Mouse (Mus musculus): ENCODE results near the gene Fam196b.

The Fam196b gene

DNA sequence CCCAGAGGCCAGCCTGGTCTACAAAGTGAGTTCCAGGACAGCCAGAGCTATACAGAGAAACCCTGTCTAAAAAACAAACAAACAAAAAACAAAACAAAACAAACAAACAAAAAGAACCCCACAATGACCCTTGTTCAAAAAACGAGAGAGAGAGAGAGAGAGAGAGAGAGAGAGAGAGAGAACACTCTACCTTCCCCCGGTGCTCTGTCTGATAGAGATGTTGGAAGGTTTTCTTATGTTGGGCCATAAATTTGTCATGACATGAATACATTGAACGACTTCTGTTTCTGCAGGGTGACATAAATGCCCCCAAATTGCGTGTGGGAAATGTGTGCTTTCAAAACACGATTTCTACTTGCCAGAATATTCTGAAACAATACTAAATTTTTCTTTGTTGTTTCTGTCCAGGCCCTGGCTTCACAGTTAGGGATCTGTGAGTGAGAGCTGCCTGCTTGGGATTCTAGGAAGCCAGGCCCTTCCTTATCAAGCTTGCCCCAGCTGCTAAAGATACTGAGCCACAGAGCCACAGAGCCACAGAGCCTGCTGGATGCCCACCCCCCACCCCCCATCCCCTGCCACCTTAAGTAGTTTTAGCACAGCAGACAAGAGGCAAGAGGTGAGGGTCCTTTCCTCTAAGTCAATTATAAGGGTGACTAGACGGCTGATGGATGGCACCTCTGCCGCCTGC is 17.9 kb downstream of the Fam196b start:
- DNase-seq (ENCODE audit: low spot score) = no peak

DNA sequence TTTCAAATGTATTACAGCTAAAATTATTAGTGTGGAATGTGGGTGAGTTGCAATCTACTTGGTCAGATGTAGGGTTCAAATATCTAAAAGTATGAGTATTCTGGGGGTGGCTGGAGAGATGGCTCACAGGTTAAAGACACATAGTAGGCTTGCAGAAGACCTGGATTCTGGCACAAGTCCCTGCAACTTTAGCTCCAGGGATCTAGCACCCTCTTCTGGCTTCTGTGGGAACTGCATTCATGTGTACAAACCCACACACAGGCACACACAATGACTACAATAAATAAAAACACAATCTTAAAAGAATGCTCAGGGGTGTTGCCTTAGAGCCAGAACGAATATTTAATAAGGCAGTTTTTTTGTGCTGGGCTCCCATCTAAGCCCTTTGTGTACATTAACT is 23.3 kb downstream of the Fam196b start:
- no peak for DNase-seq (ENCODE audit: low spot score)

DNA sequence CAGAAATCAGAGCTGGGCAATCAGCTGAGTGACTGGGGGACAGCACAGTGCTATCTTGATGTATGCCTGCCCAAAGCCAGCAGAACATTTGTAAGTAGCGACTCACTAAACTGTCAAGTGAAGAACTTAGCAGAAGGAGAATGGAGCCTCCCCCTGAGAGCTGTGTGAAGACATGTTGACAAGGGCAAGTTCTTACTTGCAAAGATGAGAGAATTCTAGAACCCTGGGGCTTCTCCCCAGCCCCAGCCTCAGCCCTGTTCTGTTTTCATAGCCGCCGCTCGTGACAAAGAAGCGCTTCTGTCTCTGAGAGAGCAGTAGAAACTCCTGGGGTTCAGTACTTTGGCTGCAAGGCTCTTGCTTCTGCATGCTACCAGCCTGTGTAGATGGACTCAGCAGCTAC is 25.1 kb downstream of the Fam196b start:
- no peak for DNase-seq (ENCODE audit: low spot score)

DNA sequence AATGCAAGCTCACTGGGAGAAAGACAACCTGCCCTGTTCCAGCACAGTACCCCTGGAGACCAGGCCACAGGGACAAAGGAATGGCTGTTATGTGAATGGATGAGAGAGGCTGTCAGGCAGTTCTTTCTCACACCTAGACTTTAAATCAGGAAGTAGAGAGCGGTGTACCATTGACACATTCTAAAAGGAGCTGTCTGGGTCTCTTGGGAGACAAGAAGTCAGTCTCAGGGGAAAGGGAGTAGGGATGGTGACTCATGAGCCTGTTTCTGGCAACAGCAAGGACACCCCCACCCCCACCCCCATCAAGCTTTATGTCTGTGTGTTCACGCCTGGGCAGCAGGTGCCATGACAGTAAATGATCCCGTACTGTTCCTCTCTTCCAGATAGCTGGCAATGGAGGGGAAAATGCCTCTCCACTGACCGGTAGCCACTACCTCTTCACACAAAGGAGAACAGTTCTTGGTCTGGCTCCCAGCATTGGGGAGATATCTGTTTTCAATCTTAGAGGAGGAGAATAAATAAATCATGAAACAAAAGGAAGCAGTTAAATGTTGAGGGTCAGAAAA is 29.2 kb downstream of the Fam196b start:
- DNase-seq (ENCODE audit: low spot score) = peak; percentile 70

DNA sequence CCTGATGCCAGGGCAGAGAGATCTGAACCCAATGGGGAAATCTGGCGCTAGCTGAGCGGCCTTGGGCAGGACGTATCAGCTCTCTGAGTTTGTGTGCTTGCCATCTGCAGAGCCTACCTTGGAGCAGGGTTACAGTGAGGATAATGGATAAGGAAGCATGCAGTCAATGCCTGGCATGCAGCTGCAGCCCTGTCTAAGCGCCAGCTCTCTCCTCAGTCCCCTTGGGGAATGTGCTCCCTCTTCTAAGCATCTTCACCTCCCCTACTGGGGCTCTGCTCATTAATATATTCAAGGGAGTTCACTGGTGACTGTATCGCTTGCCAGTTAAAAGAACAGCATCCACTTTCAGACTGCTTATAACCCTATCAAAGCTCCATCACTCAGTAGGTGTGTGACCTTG is 29.7 kb downstream of the Fam196b start:
- DNase-seq (ENCODE audit: low spot score) = peak; percentile 69

DNA sequence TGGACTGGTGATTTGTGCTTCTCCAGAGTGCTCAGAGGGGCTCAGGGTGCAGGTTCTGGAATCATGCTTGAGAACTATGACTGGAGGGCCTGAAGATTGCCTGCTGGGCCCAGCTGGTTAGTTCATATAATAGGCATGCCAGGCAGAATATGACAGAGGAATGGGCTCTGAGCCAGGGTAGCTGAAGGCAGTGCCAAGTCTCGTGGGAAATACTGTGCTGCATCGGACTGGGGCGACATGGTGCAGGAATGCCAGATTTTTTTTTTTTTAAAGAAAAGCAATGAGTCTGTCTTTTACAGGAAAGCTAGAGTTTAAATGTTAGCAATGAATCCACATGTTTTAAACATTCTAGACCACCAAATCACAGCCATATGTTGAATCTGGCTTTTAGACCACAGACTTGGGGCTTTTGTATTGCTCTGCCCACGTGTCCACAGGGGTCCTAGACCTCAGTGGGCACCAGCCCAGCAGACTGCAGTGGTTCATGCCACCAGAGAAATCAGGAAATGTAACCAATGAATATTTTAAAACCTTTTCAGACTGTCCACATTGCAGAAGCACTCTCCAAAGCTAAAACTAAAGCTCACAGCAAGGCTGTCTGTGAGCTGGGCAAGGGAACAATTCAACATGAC is 33.8 kb downstream of the Fam196b start:
- DNase-seq (ENCODE audit: low spot score) = peak; percentile 85

DNA sequence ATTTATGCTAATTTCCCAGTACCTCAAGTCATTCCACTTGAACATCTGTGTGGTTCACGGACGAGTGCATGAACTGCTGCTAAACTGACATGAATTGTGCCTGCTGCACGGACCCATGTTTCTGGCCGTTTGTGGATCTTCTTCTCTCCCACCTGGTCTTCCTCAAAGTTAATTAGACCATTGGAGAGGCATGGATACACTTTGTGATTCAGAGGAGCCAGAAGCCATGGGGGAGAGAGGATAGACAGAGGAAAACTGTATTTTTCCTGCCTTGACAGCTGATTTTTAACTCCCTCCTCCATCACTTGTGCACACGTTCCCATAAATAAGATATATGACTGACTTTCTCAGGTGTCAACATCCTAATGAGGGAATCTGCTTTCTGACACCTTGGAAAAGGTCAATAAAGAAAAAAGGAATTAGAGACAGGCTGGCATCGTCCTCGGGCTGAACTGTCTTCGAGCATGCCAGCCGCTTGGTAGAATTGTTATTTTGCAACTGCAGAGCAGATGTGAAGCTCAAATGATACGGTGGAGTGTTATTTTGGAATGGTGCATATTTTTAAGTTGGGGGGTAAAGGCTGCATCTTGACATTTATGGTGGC is 34.9 kb downstream of the Fam196b start:
- DNase-seq (ENCODE audit: low spot score) = no peak

DNA sequence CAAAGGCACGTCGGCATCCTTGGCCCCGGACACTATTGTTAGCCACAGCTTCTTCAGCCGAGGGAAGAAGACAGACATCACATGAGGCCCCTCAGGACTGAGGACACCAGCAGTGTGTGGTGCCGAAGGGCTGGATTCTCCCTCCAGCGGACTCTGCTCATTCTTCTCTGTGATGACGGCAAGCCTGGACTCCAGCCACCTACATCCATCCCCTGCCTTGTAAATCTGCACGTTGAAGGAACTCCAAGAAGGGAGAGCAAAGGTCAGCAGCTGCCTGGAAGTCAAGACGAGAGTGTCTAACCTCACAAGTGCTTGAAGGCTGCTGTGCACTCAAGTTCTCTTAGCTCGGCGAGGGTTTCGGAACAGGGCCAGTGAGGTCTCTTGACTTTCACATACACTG is 40.8 kb downstream of the Fam196b start:
- no peak for DNase-seq (ENCODE audit: low spot score)

DNA sequence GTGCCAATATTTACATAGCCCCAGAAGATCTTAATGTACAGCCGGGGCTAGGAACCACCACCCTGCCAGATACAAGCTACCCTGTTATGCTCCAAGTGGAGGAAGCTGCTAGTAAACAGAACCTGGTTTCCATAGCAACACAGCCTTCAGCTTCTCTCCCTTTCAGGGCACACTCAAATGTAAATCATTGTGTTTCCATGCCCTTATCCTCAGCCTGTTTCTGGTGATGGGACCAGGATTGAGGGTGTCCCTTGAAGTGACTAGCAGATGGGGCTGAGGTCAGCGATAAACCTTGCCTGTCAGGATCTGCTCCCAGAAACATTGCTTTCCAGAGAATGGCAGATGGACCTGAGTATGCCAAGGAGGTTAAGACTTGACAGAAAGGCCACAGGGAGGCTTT is 41.5 kb downstream of the Fam196b start:
- DNase-seq (ENCODE audit: low spot score) = no peak

DNA sequence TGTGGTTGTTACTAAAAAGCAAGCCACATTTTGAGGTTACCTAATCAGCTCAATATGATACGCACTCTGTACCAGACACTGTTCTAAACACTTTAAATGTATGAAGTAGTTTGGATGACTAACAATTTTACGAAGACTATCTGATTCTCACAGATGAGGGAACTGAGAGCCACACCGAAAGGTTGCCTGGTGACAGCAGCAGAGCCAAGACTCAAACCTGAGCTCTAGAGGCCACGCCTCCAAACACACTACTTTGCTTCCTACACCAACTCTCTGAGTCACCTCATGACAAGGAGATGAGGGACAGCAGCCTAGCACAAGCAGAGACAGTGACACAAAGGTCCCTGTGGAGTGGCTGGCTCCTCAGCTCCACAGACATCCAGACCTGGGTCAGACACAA is 57.6 kb downstream of the Fam196b start:
- no peak for DNase-seq (ENCODE audit: low spot score)

DNA sequence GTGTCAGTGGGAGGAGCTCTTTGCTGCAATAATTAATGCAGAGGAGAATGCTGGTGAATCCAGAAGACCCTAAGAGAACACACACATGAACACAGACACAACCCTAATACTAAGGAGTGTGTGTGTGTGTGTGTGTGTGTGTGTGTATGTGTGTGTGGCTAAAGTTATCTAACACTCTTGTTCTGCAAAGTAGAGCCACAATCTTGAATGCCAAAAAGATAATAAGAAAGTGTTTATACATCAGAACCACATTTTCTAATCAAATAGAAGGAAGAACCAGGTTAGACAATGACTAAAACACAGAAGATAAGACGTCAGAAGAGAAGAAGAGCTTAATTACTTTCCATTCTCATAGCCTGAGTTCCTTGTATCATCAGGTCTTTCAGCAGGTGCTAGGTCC is 60.9 kb downstream of the Fam196b start:
- DNase-seq (ENCODE audit: low spot score) = no peak

DNA sequence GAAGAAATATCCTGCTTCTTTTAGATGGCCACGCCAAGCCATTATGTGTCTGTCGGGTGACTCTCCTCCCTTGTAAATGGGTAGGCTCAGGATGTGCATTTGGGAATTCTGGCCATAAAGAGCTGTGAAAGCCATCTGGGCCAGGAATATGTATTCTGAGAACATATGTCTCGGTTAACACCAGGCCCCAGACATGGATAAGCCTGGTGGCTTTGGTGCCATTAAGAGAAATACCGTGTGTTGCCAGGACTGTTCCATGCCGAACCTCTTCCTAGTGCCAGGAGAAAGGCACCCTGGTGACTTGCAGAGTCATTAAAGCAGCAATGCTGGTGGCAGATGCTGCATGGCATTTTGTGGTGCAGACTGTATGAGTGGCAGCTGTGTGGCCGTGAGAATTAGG is 63.0 kb downstream of the Fam196b start:
- no peak for DNase-seq (ENCODE audit: low spot score)

DNA sequence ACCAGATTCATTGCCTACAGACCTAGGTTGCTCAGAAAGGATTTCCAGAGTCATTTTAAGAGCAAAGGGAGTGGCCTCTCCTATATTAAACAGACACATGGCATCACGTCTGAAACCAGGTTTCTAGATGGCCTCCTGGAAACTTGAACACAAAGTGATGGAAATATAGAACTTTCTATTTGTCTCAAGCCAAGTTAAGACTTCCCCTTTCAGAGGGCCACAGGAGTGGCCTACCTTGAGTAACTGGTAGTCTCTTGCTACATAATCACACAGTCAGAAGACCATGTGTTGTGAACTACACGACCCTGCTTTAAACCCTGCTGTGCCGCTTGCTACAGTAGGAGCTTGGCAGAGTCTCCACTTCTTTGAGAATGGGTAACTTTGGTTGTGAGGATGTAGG is 68.9 kb downstream of the Fam196b start:
- DNase-seq (ENCODE audit: low spot score) = no peak

DNA sequence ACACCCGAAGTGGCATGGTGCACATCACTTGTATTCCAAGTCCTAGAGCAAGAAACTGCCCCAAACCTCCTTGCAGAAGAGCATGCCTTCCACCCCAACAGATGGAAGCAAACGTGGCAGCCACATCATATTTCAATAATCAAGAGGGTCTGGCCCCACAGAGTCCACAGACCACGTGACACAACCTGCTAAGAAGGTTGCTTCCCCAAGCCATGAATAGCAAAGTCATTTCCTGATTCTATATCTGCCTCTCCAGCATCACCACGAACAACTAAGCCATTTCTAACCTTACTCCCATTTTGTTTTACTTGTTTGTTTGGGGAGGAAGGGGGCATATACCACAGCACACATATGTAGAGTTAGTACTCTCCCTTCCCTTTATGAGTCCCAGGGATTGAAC is 69.6 kb downstream of the Fam196b start:
- DNase-seq (ENCODE audit: low spot score) = no peak

DNA sequence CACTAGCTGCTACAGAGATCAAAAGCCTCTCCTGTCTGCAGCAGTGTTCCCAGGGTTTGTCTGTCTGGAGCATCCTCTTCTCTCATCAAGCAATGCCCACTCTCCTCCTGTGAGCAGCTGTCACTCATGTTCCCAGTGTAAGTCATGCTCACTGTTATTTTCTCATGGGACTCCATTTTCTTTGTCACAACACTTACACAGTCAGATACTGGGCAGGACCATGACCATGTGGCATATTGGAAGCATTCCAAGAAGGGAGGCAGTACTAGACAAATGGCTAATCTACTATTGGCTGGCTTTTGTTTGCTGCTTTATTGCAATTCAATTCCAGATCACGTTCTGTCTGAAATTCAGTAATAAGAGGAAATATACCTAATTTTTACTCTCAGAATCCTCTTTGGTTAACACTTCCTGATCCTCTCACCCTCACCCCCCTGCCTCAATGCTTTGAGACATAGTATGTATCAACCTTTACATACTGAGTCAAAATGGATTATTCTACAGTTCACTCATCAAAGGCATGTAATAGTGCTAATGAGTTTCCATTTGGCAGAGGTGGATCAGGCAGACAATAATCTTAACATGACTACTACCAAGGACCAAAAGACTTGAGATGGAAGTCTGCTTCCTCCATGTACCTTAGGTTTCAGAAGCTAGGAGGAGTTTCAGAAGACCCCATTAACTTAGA is 70.5 kb downstream of the Fam196b start:
- DNase-seq (ENCODE audit: low spot score) = peak; percentile 30

DNA sequence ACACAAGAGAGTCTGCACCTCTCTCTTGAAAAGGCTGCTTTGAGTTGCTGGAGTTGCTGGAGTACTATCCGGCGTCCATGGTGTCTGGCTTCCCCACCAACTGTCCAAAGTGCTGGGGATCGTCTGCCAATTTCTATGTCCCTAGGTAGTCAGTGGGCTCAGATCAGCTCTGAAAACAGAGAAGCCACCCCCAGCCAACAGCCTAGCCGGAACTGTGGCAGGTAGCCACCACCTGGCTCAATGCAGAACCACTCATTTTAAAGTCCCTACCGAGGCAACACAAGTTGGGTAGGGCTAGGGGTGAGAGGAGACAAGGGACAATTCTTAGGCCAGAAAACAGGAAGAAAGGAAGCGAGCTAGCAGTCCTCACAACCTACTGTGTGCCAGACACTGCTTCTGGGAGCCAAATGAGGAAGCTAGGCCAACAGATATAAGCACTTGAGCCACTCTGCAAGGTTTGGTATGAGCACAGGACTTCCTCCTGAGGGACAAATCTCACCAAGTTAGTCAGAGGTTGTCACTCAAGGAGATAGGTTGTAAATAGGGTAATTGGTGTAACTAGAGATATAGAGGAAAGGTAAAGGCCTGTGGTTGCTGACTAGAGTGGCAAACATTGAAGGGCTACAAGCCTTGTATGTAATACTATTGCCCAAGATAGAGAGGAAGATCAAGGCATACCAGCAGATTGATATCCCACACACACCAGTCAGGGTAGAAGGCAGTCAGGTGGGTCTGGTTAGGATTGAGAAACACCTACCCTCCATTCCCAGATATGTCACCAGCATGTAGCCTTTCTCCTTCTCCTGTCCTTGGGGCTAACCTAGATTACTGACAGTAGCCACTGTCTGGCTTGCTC is 74.9 kb downstream of the Fam196b start:
- DNase-seq (ENCODE audit: low spot score) = no peak

DNA sequence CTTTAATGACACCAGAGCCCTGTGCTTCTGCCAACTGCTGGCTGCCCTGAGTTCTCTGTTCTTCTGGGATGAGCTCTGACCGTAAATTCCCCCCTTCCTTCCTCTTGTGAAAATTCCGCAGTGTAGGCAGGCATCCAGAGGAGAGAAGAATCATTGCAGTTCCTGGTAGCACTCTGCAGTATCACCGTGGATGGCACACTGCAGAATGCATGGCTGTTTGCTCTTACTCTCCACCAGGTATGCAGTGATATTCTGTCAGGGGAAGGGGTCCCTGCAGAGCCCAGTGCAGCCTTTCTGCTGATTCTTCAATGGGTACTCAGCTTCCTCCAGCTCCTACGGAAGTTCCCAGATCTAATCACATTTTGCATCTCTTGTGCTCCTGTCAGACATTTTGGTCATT is 77.5 kb downstream of the Fam196b start:
- no peak for DNase-seq (ENCODE audit: low spot score)

DNA sequence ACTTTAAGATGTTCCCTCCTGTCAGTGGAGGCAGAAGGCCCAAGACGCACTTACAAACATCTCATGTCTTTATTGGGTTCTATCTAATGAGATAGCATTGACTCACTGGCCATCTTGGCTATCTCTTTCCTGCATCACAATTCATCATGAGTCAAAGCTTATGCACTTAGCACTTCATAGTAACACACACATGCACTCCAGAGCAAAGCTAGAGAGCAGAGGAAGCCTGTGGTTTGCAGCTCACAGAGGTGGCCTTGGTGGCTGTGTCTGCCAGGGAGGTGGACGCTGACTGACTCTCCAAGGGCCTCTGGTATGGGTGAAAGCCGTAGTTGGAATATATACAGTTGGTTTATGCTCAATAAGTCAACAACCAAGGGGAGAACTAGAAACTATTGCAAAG is 81.2 kb downstream of the Fam196b start:
- no peak for DNase-seq (ENCODE audit: low spot score)

DNA sequence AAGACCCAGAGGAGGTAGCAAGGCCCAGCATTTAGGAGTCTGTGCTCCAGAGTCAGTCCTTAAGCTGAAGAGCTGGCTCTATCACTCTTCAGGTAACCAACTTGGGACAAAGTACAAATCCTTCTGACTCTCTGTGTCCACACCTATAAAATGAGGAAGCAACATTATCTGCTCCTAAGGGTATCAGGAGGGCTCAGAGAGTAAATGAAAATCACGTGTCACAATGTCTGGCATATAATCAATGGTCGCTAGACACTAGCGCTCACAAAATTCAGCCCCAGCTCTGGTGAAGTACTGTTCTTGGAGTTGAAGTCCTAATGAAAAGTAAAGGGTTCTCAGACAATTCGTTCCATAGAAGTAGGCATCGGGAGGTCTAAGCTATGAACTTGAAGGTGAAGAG is 83.0 kb downstream of the Fam196b start:
- DNase-seq (ENCODE audit: low spot score) = no peak

DNA sequence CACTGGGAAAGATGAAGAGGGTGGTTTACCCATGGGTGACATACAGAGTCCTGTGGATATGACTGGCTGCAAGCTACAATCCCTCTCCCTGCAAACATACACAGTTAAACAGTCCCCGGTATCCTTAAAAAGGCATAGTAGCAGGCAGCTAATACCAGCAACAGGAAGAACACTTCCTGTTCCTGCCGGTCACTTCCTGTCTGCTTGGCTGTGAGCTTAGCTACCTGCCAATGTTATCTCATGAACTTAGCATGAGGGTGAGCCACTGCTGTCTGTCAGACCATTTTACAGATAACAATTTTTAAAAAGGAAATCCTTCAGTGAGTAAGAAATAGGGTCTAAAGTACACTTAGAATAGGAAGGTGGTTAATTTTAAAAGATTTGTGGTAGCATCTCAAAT is 83.9 kb downstream of the Fam196b start:
- DNase-seq (ENCODE audit: low spot score) = no peak

DNA sequence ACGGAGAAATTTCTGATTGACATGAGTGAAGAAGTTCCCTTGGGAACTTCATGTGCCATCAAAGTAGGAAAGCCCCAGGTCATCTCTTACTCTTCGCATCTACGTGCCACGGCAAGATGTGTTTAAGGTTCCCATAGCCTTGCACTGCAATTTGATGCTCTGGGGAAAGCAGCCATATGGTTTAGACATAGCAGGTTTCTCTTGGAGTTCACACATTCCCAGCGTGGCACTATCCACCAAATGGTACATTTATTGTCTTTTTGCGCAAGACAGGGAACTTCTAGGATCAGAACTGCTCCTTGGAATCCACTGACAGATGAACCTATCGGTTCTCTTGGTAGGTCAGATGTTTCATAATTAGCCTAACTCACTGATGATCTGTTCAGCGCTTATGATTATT is 86.7 kb downstream of the Fam196b start:
- DNase-seq (ENCODE audit: low spot score) = no peak

DNA sequence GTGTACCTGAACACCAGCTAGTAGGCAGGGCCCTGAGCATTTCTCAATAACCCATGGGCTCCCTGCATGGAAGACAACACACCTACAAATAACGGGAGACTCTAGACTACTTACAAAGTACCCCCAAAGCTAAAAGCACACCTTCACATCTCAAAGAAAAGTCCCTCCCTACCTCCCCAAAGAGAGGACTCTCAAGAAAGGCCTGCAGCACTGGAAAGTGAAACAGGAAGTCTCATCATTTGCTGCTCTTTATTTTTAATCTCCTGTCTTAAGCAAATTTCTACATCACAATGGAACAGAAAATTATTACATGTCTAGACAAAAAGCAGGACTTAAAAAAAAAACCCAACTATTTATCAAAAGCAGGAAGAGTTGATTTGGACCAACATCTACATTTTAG is 90.7 kb downstream of the Fam196b start:
- no peak for DNase-seq (ENCODE audit: low spot score)

Data from MN1 (cell line).